Mouse (Mus musculus) mature B cell (primary cell): ENCODE results near the gene Thada.
"Not testable (repeated sequence)": the region's sequence is repeated elsewhere in the genome, so short reads cannot be mapped to it uniquely, and the experiment has no call there.

Source experiments
- in situ Hi-C: fragments of 300-500 bp; cut with MboI; formaldehyde crosslinking; loops from 2 replicates; pipeline ENCODE4 v1.14.3; 2019

Gene Thada

GRCm38 (mm10) chr17:84261010-84261409, 205.0 kb downstream of the Thada start:
- in situ Hi-C loops: no loop called here

GRCm38 (mm10) chr17:84260226-84260625, 205.8 kb downstream of the Thada start:
- in situ Hi-C loops: no loop called here

- in situ Hi-C loops: no loop called here
These were observed 207.3 kb downstream of the Thada start for GRCm38 (mm10) chr17:84258638-84259261.

- in situ Hi-C loops: no loop called here
These were observed 208.0 kb downstream of the Thada start for GRCm38 (mm10) chr17:84257927-84258532.

GRCm38 (mm10) chr17:84256278-84256819, 209.7 kb downstream of the Thada start:
- in situ Hi-C loops: no loop called here

GRCm38 (mm10) chr17:84255841-84256240, 210.2 kb downstream of the Thada start:
- in situ Hi-C loops: no loop called here

- in situ Hi-C loops: no loop called here
These were observed 214.6 kb downstream of the Thada start for GRCm38 (mm10) chr17:84251426-84251825.

- in situ Hi-C loops: no loop called here
These were observed 221.7 kb downstream of the Thada start for GRCm38 (mm10) chr17:84244182-84244920.

GRCm38 (mm10) chr17:84243759-84244158, 222.2 kb downstream of the Thada start:
- in situ Hi-C loops: no loop called here

- in situ Hi-C loops: no loop called here
These were observed 224.6 kb downstream of the Thada start for GRCm38 (mm10) chr17:84241308-84241957.

- in situ Hi-C loops: no loop called here
These were observed 226.2 kb downstream of the Thada start for GRCm38 (mm10) chr17:84239679-84240292.

- in situ Hi-C loops: no loop called here
These were observed 227.8 kb downstream of the Thada start for GRCm38 (mm10) chr17:84238174-84238573.

- in situ Hi-C loops: no loop called here
These were observed 229.0 kb downstream of the Thada start for GRCm38 (mm10) chr17:84236781-84237557.

- in situ Hi-C loops: no loop called here
These were observed 230.5 kb downstream of the Thada start for GRCm38 (mm10) chr17:84235399-84235928.

GRCm38 (mm10) chr17:84234785-84235184, 231.2 kb downstream of the Thada start:
- in situ Hi-C loops: not testable (repeated sequence)

- in situ Hi-C loops: no loop called here
These were observed 232.2 kb downstream of the Thada start for GRCm38 (mm10) chr17:84233758-84234157.

- in situ Hi-C loops: no loop called here
These were observed 234.6 kb downstream of the Thada start for GRCm38 (mm10) chr17:84231361-84231760.

GRCm38 (mm10) chr17:84228223-84228622, 237.8 kb downstream of the Thada start:
- in situ Hi-C loops: no loop called here

GRCm38 (mm10) chr17:84226681-84227080, 239.3 kb downstream of the Thada start:
- in situ Hi-C loops: no loop called here

GRCm38 (mm10) chr17:84226231-84226630, 239.8 kb downstream of the Thada start:
- in situ Hi-C loops: no loop called here
